Mouse (Mus musculus) G1E (cell line): ENCODE measurements at regions not wholly inside any gene's neighbourhood (a gene's known extent, or its start where the extent isn't known, plus 50 kb on each side); places are given as distances from the start of the nearest gene placed in this dataset.

Source experiments
- ATAC-seq: 2 replicates; pipeline ENCODE4 v1.8.0; 2016; ENCODE audit warnings: mild to moderate bottlenecking; ENCODE audit not compliant: insufficient number of reproducible peaks, poor library complexity, low FRiP score, severe bottlenecking; ENCODE audit errors: extremely low read depth
- DNase-seq: peaks from one replicate; pipeline ENCODE4 v3.0.0; 2012; ENCODE audit warnings: low spot score
- H3K27me3 ChIP-seq: 2 replicates; pipeline ENCODE4 v1.6.1; 2012; ENCODE audit warnings: mild to moderate bottlenecking, low read length, inconsistent platforms; ENCODE audit not compliant: insufficient read depth
- H3K36me3 ChIP-seq: replicated peaks from 2 replicates; pipeline ENCODE3; 2012; ENCODE audit warnings: mild to moderate bottlenecking, inconsistent platforms
- H3K4me1 ChIP-seq: 2 replicates; pipeline ENCODE4 v1.6.1; 2012; ENCODE audit warnings: low read depth, low read length, inconsistent platforms, mixed read lengths; ENCODE audit not compliant: insufficient read depth
- H3K4me3 ChIP-seq: 2 replicates; pipeline ENCODE4 v1.5.1; 2012; ENCODE audit warnings: low read depth, mild to moderate bottlenecking, inconsistent platforms, low read length, moderate library complexity, mixed read lengths
- H3K9me3 ChIP-seq: replicated peaks from 2 replicates; pipeline ENCODE4 v1.6.1; 2012; ENCODE audit warnings: inconsistent platforms
- CTCF ChIP-seq: IDR thresholded peaks from 2 replicates; pipeline ENCODE4 v1.5.1; 2012; ENCODE audit warnings: low read depth, low read length, inconsistent platforms, mixed read lengths
- GATA1 ChIP-seq: IDR thresholded peaks from 2 replicates; pipeline ENCODE4 v1.6.1; 2012; ENCODE audit warnings: borderline replicate concordance, low read length, inconsistent platforms, mixed read lengths
- GATA2 ChIP-seq: IDR thresholded peaks from 2 replicates; pipeline ENCODE4 v1.6.1; 2012; ENCODE audit warnings: low read depth, low read length, inconsistent platforms, borderline replicate concordance
- POLR2AphosphoS5 ChIP-seq: IDR thresholded peaks from 2 replicates; pipeline ENCODE4 v1.6.1; 2012; ENCODE audit warnings: low read depth, low read length, inconsistent platforms; ENCODE audit not compliant: insufficient replicate concordance
- TAL1 ChIP-seq: conservative IDR thresholded peaks from 2 replicates; pipeline ENCODE4 v1.6.1; 2012; ENCODE audit warnings: low read depth, low read length, inconsistent platforms, mixed read lengths

- no peak for DNase-seq
- ATAC-seq = no peak
- Histone ChIP-seq H3K27me3 (no peaks in the 10 kb centered on the region), H3K4me1 (no peaks in the 10 kb centered on the region), H3K36me3 (no peaks in the 10 kb centered on the region), H3K4me3 (no peak overlapping the region), H3K9me3 (no peaks in the 10 kb centered on the region)
- TF ChIP-seq CTCF (no peak), GATA1 (no peak), POLR2AphosphoS5 (no peak), GATA2 (no peak), TAL1 (no peak)
Measured at GRCm38 (mm10) chr8:56915989-56916388, 365.1 kb downstream of the Fbxo8 start.

- Histone ChIP-seq H3K4me3 (no peak overlapping the region), H3K36me3 (no peaks in the 10 kb centered on the region), H3K27me3 (no peaks in the 10 kb centered on the region), H3K9me3 (no peaks in the 10 kb centered on the region), H3K4me1 (no peaks in the 10 kb centered on the region)
- ATAC-seq (no peak), DNase-seq (no peak)
- no peak for TF ChIP-seq GATA2
- no peak for TF ChIP-seq POLR2AphosphoS5
- no peak for TF ChIP-seq GATA1
- no peak for TF ChIP-seq CTCF
- no peak for TF ChIP-seq TAL1
Measured at GRCm38 (mm10) chr8:56924724-56925123, 373.8 kb downstream of the Fbxo8 start.

GRCm38 (mm10) chr8:56927166-56927565 lies 376.3 kb downstream of the Fbxo8 start:
- no peaks in the 10 kb centered on the region for H3K27me3 ChIP-seq
- DNase-seq (no peak), ATAC-seq (no peak; the same call in 1 of the 2 replicates)
- no peak overlapping the region for H3K4me3 ChIP-seq
- no peaks in the 10 kb centered on the region for H3K36me3 ChIP-seq
- no peak for TF ChIP-seq POLR2AphosphoS5
- no peak for TF ChIP-seq GATA2
- no peak for TF ChIP-seq CTCF
- no peak for TF ChIP-seq TAL1
- no peak for TF ChIP-seq GATA1
- no peaks in the 10 kb centered on the region for H3K9me3 ChIP-seq
- no peaks in the 10 kb centered on the region for H3K4me1 ChIP-seq

GRCm38 (mm10) chr8:56929076-56929475 lies 378.2 kb downstream of the Fbxo8 start:
- Histone ChIP-seq H3K27me3 (no peaks in the 10 kb centered on the region), H3K36me3 (no peaks in the 10 kb centered on the region), H3K9me3 (no peaks in the 10 kb centered on the region), H3K4me1 (no peaks in the 10 kb centered on the region), H3K4me3 (no peak overlapping the region)
- DNase-seq = no peak
- no peak for ATAC-seq
- no peak for TF ChIP-seq POLR2AphosphoS5
- no peak for TF ChIP-seq GATA2
- TF ChIP-seq TAL1 = no peak
- TF ChIP-seq GATA1 = no peak
- no peak for TF ChIP-seq CTCF

- Histone ChIP-seq H3K4me1 (no peaks in the 10 kb centered on the region), H3K4me3 (no peak overlapping the region), H3K27me3 (no peaks in the 10 kb centered on the region), H3K9me3 (no peaks in the 10 kb centered on the region), H3K36me3 (no peaks in the 10 kb centered on the region)
- ATAC-seq (no peak), DNase-seq (no peak)
- TF ChIP-seq GATA1 = no peak
- TF ChIP-seq POLR2AphosphoS5 = no peak
- TF ChIP-seq CTCF = no peak
- no peak for TF ChIP-seq GATA2
- no peak for TF ChIP-seq TAL1
Measured at GRCm38 (mm10) chr8:56932421-56932820, 381.5 kb downstream of the Fbxo8 start.

GRCm38 (mm10) chr8:56962186-56962585 lies 358.6 kb upstream of the Hand2 start:
- no peak for DNase-seq
- Histone ChIP-seq H3K4me3 (no peak overlapping the region), H3K9me3 (no peaks in the 10 kb centered on the region), H3K4me1 (no peaks in the 10 kb centered on the region), H3K27me3 (no peaks in the 10 kb centered on the region), H3K36me3 (no peaks in the 10 kb centered on the region)
- no peak for ATAC-seq
- TF ChIP-seq GATA1 (no peak), TAL1 (no peak), CTCF (no peak), POLR2AphosphoS5 (no peak), GATA2 (no peak)

GRCm38 (mm10) chr8:56970311-56970710 lies 350.5 kb upstream of the Hand2 start:
- Histone ChIP-seq H3K27me3 (no peaks in the 10 kb centered on the region), H3K4me3 (no peak overlapping the region), H3K36me3 (no peaks in the 10 kb centered on the region), H3K4me1 (no peaks in the 10 kb centered on the region), H3K9me3 (no peaks in the 10 kb centered on the region)
- TF ChIP-seq POLR2AphosphoS5 = no peak
- no peak for TF ChIP-seq CTCF
- no peak for TF ChIP-seq GATA2
- TF ChIP-seq TAL1 = no peak
- no peak for TF ChIP-seq GATA1
- no peak for DNase-seq
- ATAC-seq = no peak
